Mouse (Mus musculus) limb, embryonic 14.5 days (tissue): ENCODE data around the gene Plekhg6. TPM values are rescaled to one million over a fixed set of nuclear protein-coding genes. Genes with fewer than 3 reads are reported as not detected.

ENCODE experiments used
- ATAC-seq: fragments of 200-750 bp; cut with Nextera tagmentation; 2 replicates; pipeline ENCODE4 v1.8.0; 2017; ENCODE audit warnings: low read depth, moderate number of reproducible peaks, moderate TSS enrichment; ENCODE audit not compliant: low FRiP score
- DNase-seq: peaks from one replicate; pipeline ENCODE4 v3.0.0-alpha.2; 2015; ENCODE audit warnings: low spot score
- H3K27ac ChIP-seq: fragments of 300-500 bp; sonication (generic); replicated peaks from 2 replicates; pipeline ENCODE4 v1.5.1; 2014; ENCODE audit warnings: low read depth, mild to moderate bottlenecking, low read length, moderate library complexity, mixed read lengths
- H3K27me3 ChIP-seq: fragments of 300-500 bp; sonication (generic); 2 replicates; pipeline ENCODE4 v1.6.1; 2014; ENCODE audit warnings: low read length, mixed read lengths; ENCODE audit not compliant: control insufficient read depth, insufficient read depth
- H3K36me3 ChIP-seq: fragments of 300-500 bp; sonication (generic); 2 replicates; pipeline ENCODE4 v1.6.1; 2014; ENCODE audit warnings: mild to moderate bottlenecking, low read length, moderate library complexity, mixed read lengths; ENCODE audit not compliant: control insufficient read depth, insufficient read depth
- H3K4me1 ChIP-seq: fragments of 300-500 bp; sonication (generic); 2 replicates; pipeline ENCODE4 v1.6.1; 2014; ENCODE audit warnings: antibody characterized with exemption, low read length, mixed read lengths; ENCODE audit not compliant: control insufficient read depth, insufficient read depth
- H3K4me2 ChIP-seq: fragments of 300-500 bp; sonication (generic); replicated peaks from 2 replicates; pipeline ENCODE4 v1.6.1; 2014; ENCODE audit warnings: low read depth, mild to moderate bottlenecking, low read length, moderate library complexity; ENCODE audit not compliant: severe bottlenecking
- H3K4me3 ChIP-seq: fragments of 300-500 bp; sonication (generic); replicated peaks from 2 replicates; pipeline ENCODE4 v1.5.1; 2014; ENCODE audit warnings: low read length
- H3K9ac ChIP-seq: fragments of 300-500 bp; sonication (generic); 2 replicates; pipeline ENCODE4 v1.6.1; 2014; ENCODE audit warnings: mild to moderate bottlenecking, low read depth, low read length, moderate library complexity; ENCODE audit not compliant: severe bottlenecking
- H3K9me3 ChIP-seq: fragments of 300-500 bp; sonication (generic); 2 replicates; pipeline ENCODE4 v1.6.1; 2016; ENCODE audit warnings: low read length; ENCODE audit not compliant: control insufficient read depth
- POLR2A ChIP-seq: fragments of 200-500 bp; IDR thresholded peaks from 2 replicates; pipeline ENCODE4 v1.8.0; 2012; ENCODE audit warnings: inconsistent platforms, mild to moderate bottlenecking, moderate library complexity, borderline replicate concordance; ENCODE audit not compliant: insufficient read depth, insufficient read length; ENCODE audit errors: extremely low read depth
- WGBS: fragments of 180-500 bp; shearing (Covaris S2); extraction: QIAGEN DNeasy Blood & Tissue Kit; methylation state at CpG from one replicate; pipeline ENCODE4 v1.1.7; 2014; 5-methylcytosine and 5-hydroxymethylcytosine counted together
- polyA plus RNA-seq, 2 experiments: library from polyadenylated mRNA; depleted of rRNA in 1 of 2; stranded (reverse) in 1 of 2; unstranded in 1 of 2; fragments of >200 nt; fragmentation: Nextera tagmentation in 1 of 2; extraction: Ambion mirVana in 1 of 2; gene quantifications; 2 replicates each; pipeline versions ENCODE4 v1.2.1 to v1.2.3; 2012 to 2014

The Plekhg6 gene
- polyA plus RNA-seq, 2 experiments = 1.3 to 1.6 TPM

DNA sequence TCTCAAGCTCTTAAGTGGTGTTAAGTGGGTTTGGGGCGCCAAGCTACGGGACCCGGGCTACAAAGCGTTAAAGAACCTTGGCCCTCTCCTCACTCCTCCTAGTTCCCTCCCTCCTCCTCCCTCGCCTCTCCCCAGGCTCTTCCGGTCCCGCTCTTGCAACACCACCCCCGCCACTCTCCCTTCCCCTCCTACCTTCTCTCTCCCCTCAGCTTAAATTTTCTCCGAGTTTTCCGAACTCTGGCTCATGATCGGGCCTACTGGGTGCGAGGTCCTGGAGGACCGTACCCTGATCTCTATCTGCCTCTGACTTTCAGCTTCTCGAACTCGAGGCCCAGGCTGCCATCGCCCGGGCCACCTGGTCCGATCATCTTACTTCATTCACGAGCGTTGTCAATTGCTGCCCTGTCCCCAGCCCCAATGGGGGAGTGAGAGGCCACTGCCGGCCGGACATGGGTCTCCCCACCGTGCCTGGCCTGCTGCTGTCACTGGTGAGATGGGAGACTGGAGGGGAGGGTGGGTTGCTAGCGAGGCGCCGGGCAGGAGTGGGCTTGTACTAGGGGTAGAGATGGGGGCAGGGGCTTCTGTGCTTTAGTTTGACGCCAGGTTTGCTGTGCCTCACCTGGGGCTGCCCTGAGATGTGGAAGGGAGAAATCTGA lies 30.9 kb downstream of the Plekhg6 start:
- Histone ChIP-seq H3K4me3 (peak overlapping the region; percentile 70), H3K9ac (peak overlapping the region; percentile 82), H3K4me2 (peak overlapping the region; percentile 65), H3K4me1 (peaks cover 38% of the 10 kb centered on the region), H3K36me3 (no peaks in the 10 kb centered on the region), H3K27ac (peak overlapping the region; percentile 70), H3K9me3 (no peaks in the 10 kb centered on the region), H3K27me3 (no peaks in the 10 kb centered on the region)
- WGBS = under 1% methylated on average over 27 of the region's 27 CpGs
- peak; percentile 86 for DNase-seq
- ATAC-seq = peak; percentile 87
- TF ChIP-seq POLR2A = no peak

DNA sequence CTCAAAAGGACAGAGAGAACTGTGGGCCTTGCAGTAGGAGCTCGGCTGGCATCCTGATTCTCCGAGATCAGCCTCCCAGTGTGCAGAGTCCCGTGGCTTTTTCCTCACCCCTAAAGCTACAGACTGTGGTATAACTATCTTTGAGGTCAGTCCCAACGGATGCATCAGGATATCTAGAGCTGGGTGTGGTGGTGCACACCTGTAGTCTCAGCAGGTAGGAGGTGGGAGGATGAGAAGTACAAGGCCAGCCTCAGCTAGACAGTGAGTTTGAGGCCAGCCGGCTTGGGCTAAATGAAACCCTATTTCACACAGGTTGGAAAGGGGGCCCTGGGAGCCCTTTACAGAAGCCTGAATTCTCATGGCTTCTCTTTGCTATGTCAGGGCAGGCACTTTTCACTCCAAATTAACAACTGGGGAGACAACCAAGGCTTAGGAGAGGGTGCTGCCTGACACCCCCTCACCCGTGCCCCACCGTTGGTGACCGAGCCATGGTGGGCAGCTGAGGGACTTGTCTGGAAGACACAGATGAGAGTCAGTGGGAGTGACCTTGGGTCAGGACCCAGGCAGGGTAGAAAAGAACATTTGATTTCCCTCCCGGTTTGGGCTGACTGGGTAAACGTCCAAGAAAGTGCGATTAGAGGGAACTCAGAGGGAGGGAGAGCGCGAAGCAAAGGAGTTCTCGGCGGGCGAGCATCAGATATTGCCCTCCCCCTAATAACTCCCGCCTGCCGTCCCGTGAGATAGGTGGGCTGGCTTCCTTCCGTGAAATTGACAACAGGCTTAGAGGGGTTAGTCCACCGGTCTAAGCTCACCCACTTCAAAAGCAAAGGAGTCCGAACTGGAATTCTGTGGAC lies 31.6 kb downstream of the Plekhg6 start, which contains the start of gene Tnfrsf1a:
TSS of gene Tnfrsf1a (plus strand) at position 642 of the 854 bp plus-strand sequence.
- 7% methylated on average over 22 of the region's 22 CpGs for WGBS
- Histone ChIP-seq H3K27ac (peak within 1 kb of the TSS; percentile 70), H3K36me3 (no peaks in the 10 kb centered on the region), H3K4me3 (peak within 1 kb of the TSS; percentile 70), H3K27me3 (no peaks in the 10 kb centered on the region), H3K4me2 (peak within 1 kb of the TSS; percentile 65), H3K9ac (peak within 1 kb of the TSS; percentile 82), H3K9me3 (no peaks in the 10 kb centered on the region), H3K4me1 (peaks cover 32% of the 10 kb centered on the region)
- no peak for DNase-seq
- no peak for TF ChIP-seq POLR2A
- peak; percentile 42 for ATAC-seq

DNA sequence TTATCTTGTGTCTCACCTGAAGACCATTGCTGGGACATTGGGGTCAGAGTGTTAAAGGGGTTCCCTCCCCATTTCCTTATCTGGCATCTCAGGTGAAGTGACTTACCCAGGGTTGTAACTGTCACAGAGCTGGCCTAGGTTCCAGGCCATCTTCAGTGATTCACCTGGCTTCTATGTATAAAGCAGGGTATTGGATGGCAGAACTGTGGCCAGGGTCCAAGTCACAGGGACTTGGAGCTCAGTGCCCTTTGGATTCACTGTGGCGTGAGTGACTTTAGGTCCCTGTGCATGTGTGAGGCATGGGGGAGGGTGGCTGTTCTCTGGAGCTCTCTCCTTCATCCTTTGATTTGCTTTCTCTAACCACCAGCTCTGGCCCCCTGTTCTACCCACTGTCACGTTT lies 34.6 kb downstream of the Plekhg6 start:
- H3K4me3 ChIP-seq = no peak overlapping the region
- no peak overlapping the region for H3K9ac ChIP-seq
- no peaks in the 10 kb centered on the region for H3K27me3 ChIP-seq
- TF ChIP-seq POLR2A = no peak
- no peak overlapping the region for H3K4me2 ChIP-seq
- DNase-seq (no peak), ATAC-seq (no peak)
- no peaks in the 10 kb centered on the region for H3K9me3 ChIP-seq
- no peaks in the 10 kb centered on the region for H3K36me3 ChIP-seq
- peaks cover 14% of the 10 kb centered on the region for H3K4me1 ChIP-seq
- no peak overlapping the region for H3K27ac ChIP-seq
- 56% methylated on average over 2 of the region's 2 CpGs for WGBS

DNA sequence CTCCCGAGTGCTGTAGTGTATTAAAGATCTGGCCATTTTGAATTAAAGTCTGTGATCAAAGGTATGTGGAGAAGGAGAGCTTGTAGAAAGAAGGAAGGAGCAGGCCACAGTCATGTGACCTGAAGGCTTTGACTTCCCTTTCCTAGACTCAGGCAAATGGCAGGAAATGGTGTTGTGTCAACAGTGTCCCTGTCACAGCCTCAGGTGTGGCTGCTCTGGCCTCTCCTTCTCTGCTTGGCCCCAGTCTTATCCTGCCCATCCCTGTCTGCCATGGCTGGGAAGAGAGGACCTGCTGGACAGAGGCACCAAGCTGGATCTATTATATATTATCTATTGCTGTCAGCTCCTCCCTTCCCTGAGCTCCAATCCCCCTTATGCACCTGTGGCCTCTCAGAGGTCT lies 35.0 kb downstream of the Plekhg6 start:
- WGBS = 78% methylated on average over 1 of the region's 1 CpGs
- H3K27ac ChIP-seq = no peak overlapping the region
- DNase-seq = no peak

DNA sequence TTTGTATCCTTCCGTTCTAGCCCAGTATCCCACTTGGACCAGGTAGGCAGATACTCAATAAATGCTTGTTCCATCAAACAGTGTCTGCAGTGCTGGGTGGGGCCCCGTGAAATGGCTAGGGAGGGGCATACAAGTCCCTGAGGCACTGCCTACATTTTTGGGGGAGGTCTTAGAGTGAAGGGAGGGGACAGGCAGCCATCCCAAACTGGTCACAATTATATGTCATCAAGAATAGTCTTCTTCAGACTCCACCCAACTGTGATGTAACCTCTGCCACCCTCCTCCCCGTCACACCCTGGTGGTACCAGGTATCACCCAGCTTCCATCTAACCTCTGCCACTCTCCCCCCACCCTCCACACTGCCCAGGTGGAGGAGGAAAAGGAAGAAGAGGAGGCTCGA lies 35.7 kb downstream of the Plekhg6 start:
- TF ChIP-seq POLR2A = no peak
- no peak overlapping the region for H3K27ac ChIP-seq
- no peak overlapping the region for H3K4me3 ChIP-seq
- peaks cover 11% of the 10 kb centered on the region for H3K4me1 ChIP-seq
- WGBS = 60% methylated on average over 4 of the region's 4 CpGs
- no peak overlapping the region for H3K9ac ChIP-seq
- DNase-seq = no peak
- H3K27me3 ChIP-seq = no peaks in the 10 kb centered on the region
- H3K36me3 ChIP-seq = no peaks in the 10 kb centered on the region
- H3K9me3 ChIP-seq = no peaks in the 10 kb centered on the region
- no peak for ATAC-seq
- H3K4me2 ChIP-seq = no peak overlapping the region

More for the DNA sequence above, 35.0 kb downstream of the Plekhg6 start:
- no peak overlapping the region for H3K4me3 ChIP-seq
- H3K4me2 ChIP-seq = no peak overlapping the region
- no peaks in the 10 kb centered on the region for H3K36me3 ChIP-seq
- H3K9ac ChIP-seq = no peak overlapping the region
- TF ChIP-seq POLR2A = no peak
- H3K27me3 ChIP-seq = no peaks in the 10 kb centered on the region
- peaks cover 11% of the 10 kb centered on the region for H3K4me1 ChIP-seq
- ATAC-seq = no peak
- no peaks in the 10 kb centered on the region for H3K9me3 ChIP-seq
